Mouse (Mus musculus) embryonic facial prominence, embryonic 14.5 days (tissue): Measurements from ENCODE around the gene Atg5. TPM values are rescaled to one million over a fixed set of nuclear protein-coding genes. Genes with fewer than 3 reads are reported as not detected.

Experiments
- ATAC-seq: fragments of 200-750 bp; cut with Nextera tagmentation; 2 replicates; pipeline ENCODE4 v1.8.0; 2017; ENCODE audit warnings: low read depth, moderate number of reproducible peaks, moderate TSS enrichment
- DNase-seq: peaks from one replicate; pipeline ENCODE4 v3.0.0-alpha.2; 2015; ENCODE audit warnings: low spot score
- H3K27ac ChIP-seq: fragments of 300-500 bp; sonication (generic); replicated peaks from 2 replicates; pipeline ENCODE4 v1.5.1; 2014; ENCODE audit warnings: low read depth, mild to moderate bottlenecking, low read length, moderate library complexity
- H3K27me3 ChIP-seq: fragments of 300-500 bp; sonication (generic); replicated peaks from 2 replicates; pipeline ENCODE4 v1.6.1; 2014; ENCODE audit warnings: low read length; ENCODE audit not compliant: control insufficient read depth, insufficient read depth
- H3K36me3 ChIP-seq: fragments of 300-500 bp; sonication (generic); 2 replicates; pipeline ENCODE4 v1.6.1; 2014; ENCODE audit warnings: low read length, mixed read lengths; ENCODE audit not compliant: control insufficient read depth, insufficient read depth
- H3K4me1 ChIP-seq: fragments of 300-500 bp; sonication (generic); 2 replicates; pipeline ENCODE4 v1.6.1; 2014; ENCODE audit warnings: antibody characterized with exemption, low read length; ENCODE audit not compliant: control insufficient read depth, insufficient read depth
- H3K4me2 ChIP-seq: fragments of 300-500 bp; sonication (generic); 2 replicates; pipeline ENCODE4 v1.6.1; 2014; ENCODE audit warnings: low read depth, mild to moderate bottlenecking, low read length, moderate library complexity, mixed read lengths
- H3K4me3 ChIP-seq: fragments of 300-500 bp; sonication (generic); 2 replicates; pipeline ENCODE4 v1.5.1; 2014; ENCODE audit warnings: low read depth, mild to moderate bottlenecking, low read length
- H3K9ac ChIP-seq: fragments of 300-500 bp; sonication (generic); 2 replicates; pipeline ENCODE4 v1.6.1; 2014; ENCODE audit warnings: low read depth, mild to moderate bottlenecking, low read length, moderate library complexity, mixed read lengths
- H3K9me3 ChIP-seq: fragments of 300-500 bp; sonication (generic); 2 replicates; pipeline ENCODE4 v1.6.1; 2016; ENCODE audit warnings: low read length; ENCODE audit not compliant: control insufficient read depth
- WGBS: fragments of 180-500 bp; shearing (Covaris S2); extraction: QIAGEN DNeasy Blood & Tissue Kit; methylation state at CpG from one replicate; pipeline ENCODE4 v1.1.7; 2014; 5-methylcytosine and 5-hydroxymethylcytosine counted together
- polyA plus RNA-seq: library from polyadenylated mRNA; unstranded; fragments of >200 nt; fragmentation: Nextera tagmentation; extraction: Ambion mirVana; gene quantifications from 2 replicates; pipeline ENCODE4 v1.2.1, GENCODE M21; 2014

Atg5 gene
- polyA plus RNA-seq, 1 experiment from 2014 or later = 41.8 TPM

DNA sequence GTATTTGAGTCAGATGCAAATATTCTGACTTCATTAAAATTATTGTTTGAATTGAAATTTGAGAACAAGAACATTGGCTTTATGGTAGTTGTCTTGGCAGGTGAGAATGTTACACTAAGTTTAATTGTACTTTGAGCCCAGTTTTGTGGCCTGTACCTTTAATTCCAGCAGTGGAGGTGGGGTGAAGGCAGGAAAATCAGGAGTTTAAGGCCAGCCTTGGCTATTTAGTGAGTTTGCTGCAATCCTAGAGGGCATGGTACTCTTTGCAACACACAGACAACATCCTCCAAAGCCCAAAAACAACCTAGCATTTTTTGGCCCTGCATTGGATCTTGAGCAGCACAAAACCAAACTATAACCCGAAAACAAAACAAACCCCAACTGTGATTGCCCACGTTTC, 1.1 kb downstream of the Atg5 start:
- Histone ChIP-seq H3K27ac (no peak overlapping the region), H3K27me3 (no peaks in the 10 kb centered on the region), H3K36me3 (no peaks in the 10 kb centered on the region), H3K4me2 (peak overlapping the region; percentile 69), H3K9ac (peak overlapping the region; percentile 90), H3K9me3 (no peaks in the 10 kb centered on the region), H3K4me1 (peaks cover 18% of the 10 kb centered on the region), H3K4me3 (peak overlapping the region; percentile 94)
- WGBS = 60% methylated on average over 2 of the region's 2 CpGs
- DNase-seq (no peak), ATAC-seq (no peak)

GRCm38 (mm10) chr10:44282323-44282722, 14.2 kb downstream of the Atg5 start:
- Histone ChIP-seq H3K4me3 (no peak overlapping the region), H3K36me3 (peaks cover 15% of the 10 kb centered on the region), H3K27ac (no peak overlapping the region), H3K9me3 (no peaks in the 10 kb centered on the region), H3K4me2 (no peak overlapping the region), H3K9ac (no peak overlapping the region), H3K4me1 (no peaks in the 10 kb centered on the region), H3K27me3 (no peaks in the 10 kb centered on the region)
- 86% methylated on average over 1 of the region's 1 CpGs for WGBS
- no peak for DNase-seq
- no peak for ATAC-seq

DNA sequence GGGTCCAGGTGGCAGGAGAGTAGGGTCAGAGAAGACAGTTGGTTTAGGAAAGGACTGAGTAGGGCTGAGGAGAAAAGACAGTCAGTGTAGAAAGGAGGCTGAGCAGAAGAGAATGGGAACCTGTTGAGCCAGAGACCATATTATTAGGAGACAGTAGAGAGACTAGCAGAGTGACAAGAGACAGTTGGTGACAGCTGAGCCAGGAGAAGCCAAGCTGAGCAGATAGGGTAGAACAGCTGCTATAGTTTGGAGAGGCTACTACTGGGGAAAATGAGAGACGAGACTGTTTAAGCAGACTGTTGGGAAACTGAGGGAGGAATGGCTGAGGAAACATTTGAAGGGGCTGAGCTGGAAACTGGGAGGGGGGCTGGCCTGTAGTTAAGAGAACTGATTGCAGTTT, 16.9 kb downstream of the Atg5 start:
- 57% methylated on average over 1 of the region's 1 CpGs for WGBS
- H3K4me1 ChIP-seq = no peaks in the 10 kb centered on the region
- DNase-seq (no peak), ATAC-seq (no peak)
- no peak overlapping the region for H3K9ac ChIP-seq
- H3K4me2 ChIP-seq = no peak overlapping the region
- no peaks in the 10 kb centered on the region for H3K27me3 ChIP-seq
- H3K27ac ChIP-seq = no peak overlapping the region
- peaks cover 33% of the 10 kb centered on the region for H3K36me3 ChIP-seq
- no peak overlapping the region for H3K4me3 ChIP-seq
- H3K9me3 ChIP-seq = no peaks in the 10 kb centered on the region

- Histone ChIP-seq H3K4me2 (no peak overlapping the region), H3K4me3 (no peak overlapping the region), H3K27me3 (no peaks in the 10 kb centered on the region), H3K36me3 (peaks cover 42% of the 10 kb centered on the region), H3K9me3 (no peaks in the 10 kb centered on the region), H3K27ac (no peak overlapping the region), H3K4me1 (no peaks in the 10 kb centered on the region), H3K9ac (no peak overlapping the region)
- ATAC-seq = no peak
- 85% methylated on average over 4 of the region's 4 CpGs for WGBS
- no peak for DNase-seq
Measured at GRCm38 (mm10) chr10:44285935-44286334, 17.8 kb downstream of the Atg5 start.

DNA sequence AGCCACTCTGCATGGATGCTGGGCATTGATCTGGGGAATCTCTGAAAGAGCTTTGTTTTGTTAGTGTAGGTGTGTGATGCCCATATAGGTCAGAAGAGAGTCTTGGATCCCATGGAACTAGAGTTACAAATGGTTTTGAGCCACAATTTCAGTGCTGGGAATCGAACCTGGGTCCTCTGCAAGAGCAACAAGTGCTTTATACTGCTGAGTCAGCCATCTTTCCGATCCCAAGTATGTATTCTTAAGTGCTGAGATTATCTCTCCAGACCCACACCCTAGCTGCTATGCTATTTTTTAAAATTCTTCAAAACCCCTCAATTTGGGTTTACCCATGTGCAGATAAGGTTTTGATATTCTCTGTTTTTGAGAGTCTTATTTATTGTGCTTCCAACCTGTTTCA, 22.7 kb downstream of the Atg5 start:
- Histone ChIP-seq H3K4me3 (no peak overlapping the region), H3K9ac (no peak overlapping the region), H3K9me3 (no peaks in the 10 kb centered on the region), H3K4me2 (no peak overlapping the region), H3K4me1 (no peaks in the 10 kb centered on the region), H3K27ac (no peak overlapping the region), H3K36me3 (peaks cover 47% of the 10 kb centered on the region), H3K27me3 (no peaks in the 10 kb centered on the region)
- WGBS = 91% methylated on average over 2 of the region's 2 CpGs
- no peak for ATAC-seq
- DNase-seq = no peak

GRCm38 (mm10) chr10:44292205-44292604, 24.0 kb downstream of the Atg5 start:
- H3K27me3 ChIP-seq = no peaks in the 10 kb centered on the region
- no peak overlapping the region for H3K4me3 ChIP-seq
- WGBS = 41% methylated on average over 3 of the region's 3 CpGs
- H3K4me1 ChIP-seq = no peaks in the 10 kb centered on the region
- no peaks in the 10 kb centered on the region for H3K9me3 ChIP-seq
- peaks cover 34% of the 10 kb centered on the region for H3K36me3 ChIP-seq
- no peak overlapping the region for H3K27ac ChIP-seq
- ATAC-seq = no peak
- no peak overlapping the region for H3K9ac ChIP-seq
- no peak overlapping the region for H3K4me2 ChIP-seq
- DNase-seq = peak; percentile 53

DNA sequence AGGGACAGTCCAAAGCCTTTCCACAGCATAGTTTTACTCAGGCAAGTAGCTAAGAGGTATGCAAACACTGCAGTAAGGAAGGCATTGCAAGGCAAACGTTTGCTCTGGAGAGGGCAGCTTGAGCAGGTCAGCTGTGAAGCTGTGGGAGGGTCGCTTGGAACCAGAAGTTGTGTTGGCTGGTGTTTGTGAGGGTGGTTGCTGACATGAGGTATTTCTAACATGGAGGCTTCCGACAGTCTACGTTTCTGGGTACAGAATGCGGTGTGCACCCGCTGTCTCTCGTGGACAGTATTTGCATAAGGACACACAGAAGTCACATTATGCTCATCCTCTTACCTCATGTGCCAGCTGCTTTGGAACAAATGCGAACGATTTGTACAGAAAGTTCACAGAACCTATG, 31.0 kb downstream of the Atg5 start:
- DNase-seq (no peak), ATAC-seq (no peak)
- Histone ChIP-seq H3K4me3 (no peak overlapping the region), H3K27ac (no peak overlapping the region), H3K9me3 (no peaks in the 10 kb centered on the region), H3K4me1 (no peaks in the 10 kb centered on the region), H3K36me3 (peaks cover 14% of the 10 kb centered on the region), H3K27me3 (no peaks in the 10 kb centered on the region), H3K4me2 (no peak overlapping the region), H3K9ac (no peak overlapping the region)
- 78% methylated on average over 9 of the region's 9 CpGs for WGBS

- peaks cover 16% of the 10 kb centered on the region for H3K36me3 ChIP-seq
- H3K4me2 ChIP-seq = no peak overlapping the region
- 92% methylated on average over 4 of the region's 4 CpGs for WGBS
- H3K27me3 ChIP-seq = no peaks in the 10 kb centered on the region
- H3K4me1 ChIP-seq = no peaks in the 10 kb centered on the region
- no peak overlapping the region for H3K27ac ChIP-seq
- no peak overlapping the region for H3K9ac ChIP-seq
- no peak for DNase-seq
- no peaks in the 10 kb centered on the region for H3K9me3 ChIP-seq
- no peak for ATAC-seq
- no peak overlapping the region for H3K4me3 ChIP-seq
Measured at GRCm38 (mm10) chr10:44300078-44300477, 31.9 kb downstream of the Atg5 start.

GRCm38 (mm10) chr10:44303648-44304329, 35.6 kb downstream of the Atg5 start:
- ATAC-seq (no peak), DNase-seq (no peak)
- Histone ChIP-seq H3K4me1 (no peaks in the 10 kb centered on the region), H3K4me2 (no peak overlapping the region), H3K4me3 (no peak overlapping the region), H3K27ac (no peak overlapping the region), H3K36me3 (peaks cover 12% of the 10 kb centered on the region), H3K27me3 (no peaks in the 10 kb centered on the region), H3K9me3 (no peaks in the 10 kb centered on the region), H3K9ac (no peak overlapping the region)
- WGBS = 94% methylated on average over 15 of the region's 15 CpGs
